Mouse (Mus musculus) brain, embryonic 14.5 days (tissue): ENCODE results near the gene Gm43191.

Experiments used
- CTCF ChIP-seq: fragments of 200-500 bp; IDR thresholded peaks from 2 replicates; pipeline ENCODE4 v1.5.1; 2012; ENCODE audit warnings: inconsistent platforms, mild to moderate bottlenecking, moderate library complexity, borderline replicate concordance; ENCODE audit not compliant: insufficient read depth, insufficient read length; ENCODE audit errors: extremely low read depth
- POLR2A ChIP-seq: fragments of 200-500 bp; IDR thresholded peaks from 2 replicates; pipeline ENCODE4 v1.6.1; 2012; ENCODE audit warnings: mild to moderate bottlenecking, inconsistent platforms, borderline replicate concordance; ENCODE audit not compliant: poor library complexity, insufficient read depth, insufficient read length, severe bottlenecking; ENCODE audit errors: extremely low read depth

- TF ChIP-seq POLR2A (no peak), CTCF (no peak)
Observed at GRCm38 (mm10) chr3:116712436-116712881, 31.4 kb upstream of the Gm43191 start, which contains the start of gene Slc35a3.
